Comparison of ENCODE assay signal across 21 mouse cellular contexts in the genomic region with DNA sequence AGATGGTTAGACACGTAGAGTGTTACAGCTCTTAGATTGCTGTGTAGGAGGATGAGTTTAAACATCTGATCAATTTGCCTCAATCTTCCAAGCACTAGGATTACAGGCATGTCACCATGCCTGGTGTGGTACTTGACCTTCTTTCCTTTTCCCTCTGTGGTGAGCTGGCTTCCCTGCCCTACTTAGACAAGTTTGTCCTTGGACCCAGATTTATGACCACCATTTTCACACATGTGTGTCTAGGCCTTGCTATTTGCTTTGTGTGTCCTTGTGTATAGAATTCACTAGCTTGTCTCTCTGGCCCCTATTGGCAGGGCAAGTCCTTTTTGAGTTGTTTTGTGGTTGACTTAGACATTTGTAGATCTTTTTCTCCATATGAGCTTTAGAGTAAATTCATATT. TPM values are rescaled to one million over a fixed set of nuclear protein-coding genes. Genes with fewer than 3 reads are reported as not detected.
"Had no signal": no experiment of that assay in that cellular context is flagged by ENCODE, and none has a peak within 500 bp of the region (broad histone marks: within the 10 kb centered on the region; RNA-seq: fewer than 3 reads in every experiment).

No protein-coding gene starts in this region.

- ATAC-seq: lung, postnatal 0 days; midbrain, embryonic 13.5 days; midbrain, embryonic 15.5 days had no signal

- H3K4me1 ChIP-seq: lung, embryonic 15.5 days; megakaryocyte, embryonic 14.5 days; midbrain, embryonic 13.5 days; midbrain, embryonic 15.5 days; neural tube, embryonic 12.5 days had no signal

- H3K27me3 ChIP-seq: lung, embryonic 15.5 days; midbrain, embryonic 13.5 days; midbrain, embryonic 15.5 days; neural tube, embryonic 12.5 days had no signal

- H3K4me2 ChIP-seq: lung, embryonic 15.5 days; midbrain, embryonic 11.5 days; midbrain, embryonic 13.5 days; midbrain, embryonic 15.5 days; neural tube, embryonic 12.5 days had no signal

- DNase-seq: lung, adult 2 months; lung, postnatal 14 days; lung, postnatal 36 days; retina, postnatal 1 day; right cerebral cortex, adult 18-20 months; right cerebral cortex, postnatal 25 days; right cerebral cortex, postnatal 4 days; spleen, adult 18-20 months; thymus, adult 18-20 months; thymus, postnatal 14 days; thymus, postnatal 36 days had no signal

- H3K9ac ChIP-seq: lung, embryonic 15.5 days; midbrain, embryonic 13.5 days; midbrain, embryonic 15.5 days; neural tube, embryonic 12.5 days had no signal

- H3K4me3 ChIP-seq: lung, embryonic 15.5 days; megakaryocyte, embryonic 14.5 days; midbrain, embryonic 13.5 days; midbrain, embryonic 15.5 days; neural tube, embryonic 12.5 days had no signal

- H3K27ac ChIP-seq: lung, embryonic 15.5 days; macrophage; midbrain, embryonic 13.5 days; midbrain, embryonic 15.5 days; neural tube, embryonic 12.5 days had no signal

- H3K36me3 ChIP-seq: lung, embryonic 15.5 days; midbrain, embryonic 13.5 days; midbrain, embryonic 15.5 days; neural tube, embryonic 12.5 days had no signal

- H3K9me3 ChIP-seq: lung, embryonic 15.5 days; midbrain, embryonic 13.5 days; midbrain, embryonic 15.5 days; neural tube, embryonic 12.5 days had no signal

RNA-seq across cellular contexts. Expression of gene Unc5b, which starts 43.6 kb away (rescaled TPM):
- total RNA-seq: megakaryocyte progenitor cell, adult 5-6 weeks; neutrophil, adult 5-6 weeks had no signal
